Mouse (Mus musculus): ENCODE results near the gene Exd1.

GRCm38 (mm10) chr2:119561794-119562193 is 14.4 kb upstream of the Exd1 start:
- TF ChIP-seq CTCF (IDR thresholded peaks at IDR 0.05; ENCODE audit: extremely low read depth, insufficient read depth, insufficient read length, insufficient replicate concordance) (no peak), POLR2A (IDR thresholded peaks at IDR 0.05; ENCODE audit: low read depth, low read length) (no peak)
